Mouse (Mus musculus) MEL (cell line): Measurements from ENCODE around the gene Btbd11. TPM values are rescaled to one million over a fixed set of nuclear protein-coding genes. Genes with fewer than 3 reads are reported as not detected.

Source experiments
- DNase-seq: peaks from one replicate; pipeline ENCODE4 v3.0.0; 2011; ENCODE audit warnings: low read depth, low spot score
- H3K27ac ChIP-seq: 2 replicates; pipeline ENCODE4 v1.5.1; 2012; ENCODE audit warnings: low read depth, mild to moderate bottlenecking, control low read depth, low read length, moderate library complexity; ENCODE audit not compliant: control insufficient read depth
- H3K27me3 ChIP-seq, 2 experiments: fragments of 150-350 bp in 1 of 2; sonication (generic) in 1 of 2; 2 replicates each; pipeline ENCODE4 v1.6.1; 2012; ENCODE audit warnings: low read length in 2 of 2, mild to moderate bottlenecking in 2 of 2, improper control_type of control experiment in 1 of 2, moderate library complexity in 1 of 2; ENCODE audit not compliant: insufficient read depth in 2 of 2, control insufficient read depth in 1 of 2
- H3K36me3 ChIP-seq, 2 experiments: 2 replicates each; pipeline ENCODE4 v1.6.1; 2012 to 2014; ENCODE audit warnings: low read length in 2 of 2, improper control_type of control experiment in 1 of 2, inconsistent platforms in 1 of 2, mild to moderate bottlenecking in 1 of 2; ENCODE audit not compliant: insufficient read depth in 2 of 2, control insufficient read depth in 1 of 2
- H3K4me1 ChIP-seq, 2 experiments: fragments of 150-350 bp in 1 of 2; sonication (generic) in 1 of 2; 2 replicates each; pipeline ENCODE4 v1.6.1; 2012; ENCODE audit warnings: low read length in 2 of 2, improper control_type of control experiment in 1 of 2, mild to moderate bottlenecking in 1 of 2; ENCODE audit not compliant: insufficient read depth in 2 of 2, control insufficient read depth in 1 of 2
- H3K4me3 ChIP-seq, 2 experiments: fragments of 150-350 bp in 1 of 2; sonication (generic) in 1 of 2; 2 replicates each; pipeline ENCODE4 v1.5.1; 2012; ENCODE audit warnings: low read depth in 2 of 2, low read length in 2 of 2, mild to moderate bottlenecking in 2 of 2, moderate library complexity in 2 of 2, control low read depth in 1 of 2, improper control_type of control experiment in 1 of 2; ENCODE audit not compliant: control insufficient read depth in 1 of 2, insufficient read depth in 1 of 2
- H3K79me2 ChIP-seq: 2 replicates; pipeline ENCODE4 v1.6.1; 2012; ENCODE audit warnings: mild to moderate bottlenecking, low read length, moderate library complexity; ENCODE audit not compliant: control insufficient read depth, poor library complexity, insufficient read depth
- H3K9ac ChIP-seq: 2 replicates; pipeline ENCODE4 v1.6.1; 2012; ENCODE audit warnings: low read depth, mild to moderate bottlenecking, control low read depth, low read length, moderate library complexity; ENCODE audit not compliant: control insufficient read depth, poor library complexity, severe bottlenecking
- H3K9me3 ChIP-seq: fragments of 150-350 bp; sonication (generic); replicated peaks from 2 replicates; pipeline ENCODE4 v1.6.1; 2012; ENCODE audit warnings: mild to moderate bottlenecking, low read length, improper control_type of control experiment, moderate library complexity; ENCODE audit not compliant: insufficient read depth
- CHD2 ChIP-seq: IDR thresholded peaks from 2 replicates; pipeline ENCODE4 v1.6.1; 2011; ENCODE audit warnings: low read length, improper control_type of control experiment
- E2F4 ChIP-seq: IDR thresholded peaks from 2 replicates; pipeline ENCODE4 v1.6.1; 2011; ENCODE audit warnings: low read depth, low read length, improper control_type of control experiment, borderline replicate concordance
- ELF1 ChIP-seq: IDR thresholded peaks from 2 replicates; pipeline ENCODE4 v1.6.1; 2014; ENCODE audit warnings: low read depth, mild to moderate bottlenecking, inconsistent platforms, low read length, improper control_type of control experiment, moderate library complexity
- ETS1 ChIP-seq: IDR thresholded peaks from 2 replicates; pipeline ENCODE4 v1.6.1; 2012; ENCODE audit warnings: low read depth, mild to moderate bottlenecking, inconsistent platforms, low read length, improper control_type of control experiment, moderate library complexity
- GABPA ChIP-seq: IDR thresholded peaks from 2 replicates; pipeline ENCODE4 v1.6.1; 2012; ENCODE audit warnings: low read depth, mild to moderate bottlenecking, inconsistent platforms, low read length, improper control_type of control experiment, moderate library complexity
- GATA1 ChIP-seq: IDR thresholded peaks from 2 replicates; pipeline ENCODE4 v1.6.1; 2011; ENCODE audit warnings: low read depth, low read length, improper control_type of control experiment
- JUND ChIP-seq: IDR thresholded peaks from 2 replicates; pipeline ENCODE4 v1.6.1; 2011; ENCODE audit warnings: low read depth, mild to moderate bottlenecking, improper control_type of control experiment, low read length
- MAFK ChIP-seq: IDR thresholded peaks from 2 replicates; pipeline ENCODE4 v1.6.1; 2011; ENCODE audit warnings: low read depth, mild to moderate bottlenecking, low read length, improper control_type of control experiment, borderline replicate concordance
- MAX ChIP-seq: IDR thresholded peaks from 2 replicates; pipeline ENCODE4 v1.6.1; 2011; ENCODE audit warnings: low read length, improper control_type of control experiment
- MAZ ChIP-seq: IDR thresholded peaks from 2 replicates; pipeline ENCODE4 v1.6.1; 2012; ENCODE audit warnings: low read depth, mild to moderate bottlenecking, inconsistent platforms, low read length, improper control_type of control experiment
- MXI1 ChIP-seq: IDR thresholded peaks from 2 replicates; pipeline ENCODE4 v1.6.1; 2011; ENCODE audit warnings: mild to moderate bottlenecking, low read depth, low read length, improper control_type of control experiment
- NELFE ChIP-seq: IDR thresholded peaks from 2 replicates; pipeline ENCODE4 v1.6.1; 2011; ENCODE audit warnings: low read depth, low read length, improper control_type of control experiment
- NRF1 ChIP-seq: IDR thresholded peaks from 2 replicates; pipeline ENCODE4 v1.6.1; 2014; ENCODE audit warnings: low read depth, mild to moderate bottlenecking, inconsistent platforms, low read length, improper control_type of control experiment, moderate library complexity; ENCODE audit not compliant: poor library complexity, insufficient read depth, severe bottlenecking
- POLR2A ChIP-seq, 2 experiments: IDR thresholded peaks; 2 replicates each; pipeline ENCODE4 v1.6.1; 2011 to 2012; ENCODE audit warnings: low read length in 2 of 2, mild to moderate bottlenecking in 2 of 2, control low read depth in 1 of 2, improper control_type of control experiment in 1 of 2, low read depth in 1 of 2, moderate library complexity in 1 of 2; ENCODE audit not compliant: control insufficient read depth in 1 of 2, insufficient read depth in 1 of 2, poor library complexity in 1 of 2
- POLR2AphosphoS2 ChIP-seq: IDR thresholded peaks from 2 replicates; pipeline ENCODE4 v1.6.1; 2011; ENCODE audit warnings: low read length, improper control_type of control experiment
- POLR2AphosphoS5 ChIP-seq: IDR thresholded peaks from 2 replicates; pipeline ENCODE4 v1.6.1; 2012; ENCODE audit warnings: low read depth, borderline replicate concordance, mild to moderate bottlenecking, inconsistent platforms, low read length, moderate library complexity, mixed read lengths
- RAD21 ChIP-seq: IDR thresholded peaks from 2 replicates; pipeline ENCODE4 v1.6.1; 2011; ENCODE audit warnings: mild to moderate bottlenecking, low read depth, low read length, improper control_type of control experiment
- RCOR1 ChIP-seq: IDR thresholded peaks from 2 replicates; pipeline ENCODE4 v1.6.1; 2012; ENCODE audit warnings: low read depth, mild to moderate bottlenecking, inconsistent platforms, low read length, improper control_type of control experiment
- SIN3A ChIP-seq: IDR thresholded peaks from 2 replicates; pipeline ENCODE4 v1.6.1; 2012; ENCODE audit warnings: low read length, improper control_type of control experiment, inconsistent platforms
- TBP ChIP-seq: IDR thresholded peaks from 2 replicates; pipeline ENCODE4 v1.8.0; 2011; ENCODE audit warnings: low read depth, low read length, improper control_type of control experiment
- UBTF ChIP-seq: IDR thresholded peaks from 2 replicates; pipeline ENCODE4 v1.6.1; 2012; ENCODE audit warnings: low read depth, mild to moderate bottlenecking, inconsistent platforms, low read length, improper control_type of control experiment, moderate library complexity, borderline replicate concordance; ENCODE audit not compliant: insufficient read depth
- USF2 ChIP-seq, 2 experiments: IDR thresholded peaks; 2 replicates each; pipeline ENCODE4 v1.6.1; 2011 to 2012; ENCODE audit warnings: improper control_type of control experiment in 2 of 2, low read length in 2 of 2, borderline replicate concordance in 1 of 2, inconsistent platforms in 1 of 2, low read depth in 1 of 2, mild to moderate bottlenecking in 1 of 2; ENCODE audit not compliant: insufficient read depth in 1 of 2
- ZC3H11A ChIP-seq: IDR thresholded peaks from 2 replicates; pipeline ENCODE4 v1.6.1; 2012; ENCODE audit warnings: low read depth, mild to moderate bottlenecking, inconsistent platforms, low read length, improper control_type of control experiment
- ZKSCAN1 ChIP-seq: IDR thresholded peaks from 2 replicates; pipeline ENCODE4 v1.6.1; 2012; ENCODE audit warnings: low read depth, mild to moderate bottlenecking, inconsistent platforms, low read length, improper control_type of control experiment, moderate library complexity
- ZMIZ1 ChIP-seq: IDR thresholded peaks from 2 replicates; pipeline ENCODE4 v1.6.1; 2012; ENCODE audit warnings: low read depth, mild to moderate bottlenecking, inconsistent platforms, low read length, improper control_type of control experiment, moderate library complexity
- ZNF384 ChIP-seq: IDR thresholded peaks from 2 replicates; pipeline ENCODE4 v1.6.1; 2012; ENCODE audit warnings: low read depth, mild to moderate bottlenecking, inconsistent platforms, low read length, improper control_type of control experiment
- polyA plus RNA-seq, 2 experiments: library from polyadenylated mRNA; stranded (reverse) in 1 of 2; unstranded in 1 of 2; fragments of >175 nt in 1 of 2; fragments of >200 nt in 1 of 2; gene quantifications; 2 replicates each; pipeline versions ENCODE4 v1.2.1 to v1.2.4; 2012; ENCODE audit warnings: low replicate concordance in 2 of 2, low read depth in 1 of 2; ENCODE audit not compliant: insufficient read length in 2 of 2, insufficient read depth in 1 of 2, missing spikeins in 1 of 2
- total RNA-seq: library from RNA; depleted of rRNA; stranded (reverse); fragments of 300-350 nt; gene quantifications from 2 replicates; pipeline ENCODE4 v1.2.3, GENCODE M21; 2012

The Btbd11 gene
- total and polyA plus RNA-seq, 3 experiments: not detected

GRCm38 (mm10) chr10:85455985-85456384, 69.4 kb downstream of the Btbd11 start:
- no peaks in the 10 kb centered on the region for H3K27me3 ChIP-seq
- TF ChIP-seq MAFK (no peak), MXI1 (no peak), USF2 (IDR thresholded peaks at IDR 0.05; ENCODE audit: borderline replicate concordance in 1 of 2, insufficient read depth in 1 of 2, low read depth in 1 of 2, low read length in 2 of 2) (no peak), GATA1 (no peak), JUND (no peak), UBTF (no peak), ETS1 (no peak), ZKSCAN1 (no peak), SIN3A (no peak), TBP (no peak), POLR2AphosphoS5 (no peak), RAD21 (no peak)

DNA sequence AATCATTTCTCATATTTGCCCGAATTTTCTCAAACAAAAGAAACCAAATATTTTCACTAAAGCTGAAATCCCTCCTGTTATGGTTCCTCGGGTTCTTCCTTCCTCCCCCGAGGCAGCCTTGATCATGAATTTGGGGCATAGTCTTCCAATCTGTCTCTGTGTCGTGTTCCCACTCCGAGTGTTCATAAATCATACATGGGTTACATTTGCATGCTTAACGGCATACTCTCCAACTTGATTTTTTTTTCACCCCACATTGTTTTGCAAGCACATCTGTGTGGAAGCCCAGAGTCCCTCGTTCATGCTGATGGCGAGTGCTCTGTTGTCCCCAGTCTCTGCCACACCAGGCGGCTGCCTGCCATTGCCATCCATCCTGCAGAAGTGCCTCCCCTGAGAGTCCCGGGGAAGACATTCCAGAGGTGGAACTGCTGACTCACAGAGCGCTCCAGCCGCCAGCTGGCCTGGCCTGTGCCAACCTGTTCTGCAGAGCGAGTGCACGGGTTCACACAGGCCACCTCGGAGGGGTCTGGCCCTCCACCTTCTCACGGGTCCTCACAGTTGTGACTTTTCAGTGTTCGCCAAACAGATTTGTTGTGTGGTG, 72.2 kb downstream of the Btbd11 start:
- H3K9me3 ChIP-seq: no peaks in the 10 kb centered on the region
- H3K4me3 ChIP-seq: no peak overlapping the region
- H3K36me3 ChIP-seq: no peaks in the 10 kb centered on the region
- H3K79me2 ChIP-seq: no peaks in the 10 kb centered on the region
- TF ChIP-seq RCOR1 (no peak), ZMIZ1 (no peak), RAD21 (no peak), MAX (no peak), ZNF384 (no peak), POLR2AphosphoS2 (no peak), ZC3H11A (no peak), GABPA (no peak), TBP (no peak), POLR2AphosphoS5 (no peak), CHD2 (no peak), E2F4 (no peak), ZKSCAN1 (no peak), ELF1 (no peak), MAZ (no peak), NELFE (no peak), SIN3A (no peak), NRF1 (no peak), POLR2A (IDR thresholded peaks at IDR 0.05; ENCODE audit: control insufficient read depth in 1 of 2, insufficient read depth in 1 of 2, low read depth in 1 of 2, low read length in 2 of 2, poor library complexity in 1 of 2) (no peak)
- no peak overlapping the region for H3K27ac ChIP-seq
- no peak for DNase-seq
- no peaks in the 10 kb centered on the region for H3K27me3 ChIP-seq
- no peak overlapping the region for H3K9ac ChIP-seq
- H3K4me1 ChIP-seq: no peaks in the 10 kb centered on the region

More at GRCm38 (mm10) chr10:85455985-85456384, 69.4 kb downstream of the Btbd11 start:
- no peak overlapping the region for H3K4me3 ChIP-seq
- H3K9me3 ChIP-seq: no peaks in the 10 kb centered on the region
- H3K9ac ChIP-seq: no peak overlapping the region
- no peak for DNase-seq
- H3K79me2 ChIP-seq: no peaks in the 10 kb centered on the region
- no peak overlapping the region for H3K27ac ChIP-seq
- H3K36me3 ChIP-seq: no peaks in the 10 kb centered on the region
- no peaks in the 10 kb centered on the region for H3K4me1 ChIP-seq
